Mouse (Mus musculus): ENCODE results near the gene Rmdn2. TPM values are rescaled to one million over a fixed set of nuclear protein-coding genes. Genes with fewer than 3 reads are reported as not detected.

Gene Rmdn2
- total RNA-seq (2021), result 1 to 10 TPM; 6.5 to 7.6 TPM
- long read RNA-seq, experiment 1, partial matches to known transcripts, result 1 of 4 reads
- long read RNA-seq, experiment 1, other reads (novel, unspliced or antisense), result 3 of 4 reads
- long read RNA-seq, experiment 2, partial matches to known transcripts, result 0 of 5 reads
- long read RNA-seq, experiment 2, other reads (novel, unspliced or antisense), result 4 of 5 reads

DNA sequence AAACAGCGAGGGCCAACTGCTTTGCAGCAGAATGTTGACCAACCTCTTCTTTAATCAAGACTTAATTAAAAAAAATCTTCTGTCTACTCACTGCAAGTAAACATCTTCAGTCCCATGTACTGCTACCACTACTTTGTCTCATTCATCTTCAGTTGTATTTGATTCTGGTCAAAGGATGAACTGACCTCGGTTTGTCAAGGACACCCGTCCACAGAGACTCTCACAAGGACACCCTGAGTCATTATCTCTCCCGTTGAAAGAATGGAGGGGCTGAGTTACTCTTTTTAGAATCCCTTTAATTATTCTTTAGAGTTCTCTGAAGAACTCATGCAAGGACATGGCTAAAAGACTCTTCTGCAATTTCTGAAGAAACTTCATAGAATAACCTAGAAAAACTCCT is at the start of gene Rmdn2:
TSS of gene Rmdn2 (plus strand) at position 319 of the 400 bp plus-strand sequence.
- no peak for DNase-seq (ENCODE audit: low spot score in 2 of 2)

DNA sequence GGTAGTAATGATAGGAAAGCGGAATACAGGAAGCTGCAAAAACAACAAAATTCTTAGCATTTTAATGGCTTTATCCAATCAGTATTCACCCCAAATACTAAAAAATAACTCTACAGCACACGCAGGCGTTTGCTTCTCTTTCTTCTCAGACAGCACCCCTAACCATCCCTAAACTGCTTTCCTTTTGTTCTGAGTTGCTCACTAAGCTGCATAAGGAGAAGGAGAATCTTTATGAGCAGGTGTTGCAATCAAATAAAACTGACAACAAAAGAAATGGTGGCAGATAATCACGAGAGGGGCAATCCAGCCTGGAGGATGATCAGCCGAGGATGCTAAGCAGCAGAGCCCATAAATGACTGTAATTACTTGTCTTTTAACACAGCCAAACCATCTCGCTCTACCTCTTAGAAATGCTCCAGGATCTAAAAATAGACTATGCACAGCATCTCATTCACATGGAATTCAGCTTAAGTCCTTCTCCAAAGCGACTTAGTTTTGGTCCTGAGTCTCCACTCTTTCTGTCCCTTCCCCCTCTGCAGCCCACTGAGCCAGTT is 48.5 kb upstream of the Rmdn2 start:
- no peak for DNase-seq (ENCODE audit: low spot score in 2 of 2)

DNA sequence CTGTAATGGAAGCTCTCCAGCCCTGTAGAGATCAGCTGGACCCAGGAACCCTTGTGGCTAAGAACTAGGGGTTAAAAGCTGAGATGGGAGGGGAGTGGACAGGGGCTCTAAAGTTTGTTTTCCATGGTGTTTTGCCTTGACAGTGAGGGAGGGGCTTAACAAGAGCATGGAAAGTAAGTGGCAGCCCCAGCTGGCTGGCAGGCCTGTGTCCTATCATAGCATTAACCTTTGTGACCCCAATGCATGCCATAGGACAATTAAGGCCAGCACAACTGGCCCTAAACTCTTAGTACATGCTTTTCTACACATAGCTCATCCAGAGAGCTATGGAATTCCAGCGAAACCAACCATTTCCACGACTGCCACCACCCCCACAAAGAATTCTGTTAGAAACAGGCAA is 47.9 kb upstream of the Rmdn2 start:
- no peak for DNase-seq (ENCODE audit: low spot score in 2 of 2)

DNA sequence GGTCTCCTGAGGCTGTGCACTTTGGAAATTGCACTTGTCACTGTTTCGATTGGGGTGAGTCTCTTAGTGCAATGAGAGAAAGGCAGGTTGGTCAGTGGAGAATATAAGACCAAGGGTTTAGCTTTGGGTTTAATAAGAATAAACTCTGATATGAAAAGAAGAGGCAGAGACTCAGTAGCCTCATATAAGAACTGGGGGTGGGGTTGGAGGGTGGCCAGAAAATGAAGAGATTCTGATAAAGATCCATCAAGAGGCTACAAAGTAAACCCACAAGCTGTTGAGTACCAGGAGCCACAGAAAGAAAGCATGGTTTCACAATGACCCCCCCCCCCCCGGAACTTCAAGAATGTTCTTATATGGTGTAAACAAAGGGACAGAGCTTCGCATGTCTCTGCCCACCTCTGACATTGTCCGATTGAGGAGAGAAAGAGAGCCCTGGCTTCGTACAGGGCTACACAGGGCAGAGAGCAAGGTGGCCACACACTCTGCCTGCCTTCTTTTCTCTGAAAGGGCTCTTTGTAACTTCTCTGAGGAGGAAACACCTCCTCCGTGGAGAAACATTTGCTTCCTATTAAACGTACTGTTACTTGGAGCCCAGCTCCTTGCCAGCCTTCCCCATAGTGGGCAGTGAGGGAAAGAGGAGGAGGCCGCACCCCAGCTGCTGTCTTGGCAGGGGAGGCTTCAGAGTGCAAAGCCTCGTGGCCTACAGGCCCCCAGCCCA is 46.3 kb upstream of the Rmdn2 start:
- DNase-seq (ENCODE audit: low spot score in 2 of 2), result no peak

DNA sequence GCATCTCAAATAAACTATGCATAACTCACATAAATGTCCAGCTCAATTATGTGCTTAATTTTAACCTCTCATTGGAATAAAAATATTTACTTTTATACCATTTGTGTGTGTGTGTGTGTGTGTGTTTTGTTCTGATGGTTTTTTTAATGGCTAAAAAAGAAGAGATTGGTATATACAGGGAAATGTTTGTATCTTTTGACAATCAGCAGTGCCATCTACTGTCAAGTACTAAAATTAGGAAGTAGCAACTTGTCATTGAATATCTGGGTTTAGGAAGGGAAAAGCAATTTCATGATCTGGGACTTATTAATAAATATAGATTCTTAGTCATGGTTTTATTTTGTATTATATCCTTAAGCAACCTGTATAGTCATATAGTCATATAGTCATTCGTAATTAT is 43.3 kb upstream of the Rmdn2 start:
- no peak for DNase-seq (ENCODE audit: low spot score in 2 of 2)

DNA sequence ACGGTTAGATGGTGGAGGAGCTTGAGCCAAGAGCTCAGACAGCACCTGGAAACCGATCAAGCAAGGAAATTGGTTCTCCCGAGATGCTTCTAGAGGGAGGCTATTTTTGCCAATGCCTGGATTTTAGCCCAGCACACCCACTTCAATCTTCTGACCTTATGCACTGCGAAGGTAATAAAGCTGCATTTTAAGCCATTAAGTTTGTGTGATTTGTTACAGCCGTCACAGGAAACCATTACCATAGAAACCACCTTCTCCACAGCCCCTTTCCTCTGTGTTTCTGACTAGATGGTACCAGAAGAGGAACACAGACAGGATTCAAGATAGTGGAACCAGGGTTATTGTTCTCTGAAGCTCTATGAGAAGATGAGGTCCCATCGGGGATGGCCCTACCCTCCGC is 33.3 kb upstream of the Rmdn2 start:
- DNase-seq (ENCODE audit: low spot score in 2 of 2), result no peak

DNA sequence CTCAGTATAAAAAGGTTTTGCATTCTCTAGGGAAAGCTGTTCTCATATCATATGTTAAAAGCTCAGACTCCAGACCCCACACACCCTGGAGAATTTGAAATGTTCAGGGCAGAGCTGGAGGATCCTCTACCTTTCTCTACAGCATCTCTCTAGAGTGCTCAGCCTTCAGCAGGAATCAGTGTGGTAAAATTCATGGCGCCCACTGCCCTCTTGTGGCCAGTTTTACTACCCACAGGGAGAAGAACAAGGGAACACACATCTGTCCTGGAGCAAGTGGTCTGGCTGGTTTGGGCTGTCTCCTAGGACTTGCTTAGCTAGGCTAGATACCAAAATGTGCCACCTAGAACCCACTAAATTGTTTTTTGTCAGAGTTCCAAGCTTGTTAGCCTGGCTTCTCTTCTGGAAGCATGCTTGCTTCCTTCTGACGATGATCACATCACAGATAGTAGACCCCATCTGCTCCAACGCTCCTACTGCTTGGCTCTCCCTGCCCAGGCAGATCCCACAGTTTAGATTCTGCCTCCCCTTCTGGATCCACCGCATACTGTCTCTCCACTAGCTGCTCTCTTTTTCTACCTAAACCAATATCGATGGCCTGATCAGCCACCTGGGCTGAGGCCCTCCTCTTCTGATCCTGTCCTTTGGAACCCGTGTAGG is 31.3 kb upstream of the Rmdn2 start:
- peak; percentile 26 to 65 for DNase-seq (ENCODE audit: low spot score in 2 of 2)

DNA sequence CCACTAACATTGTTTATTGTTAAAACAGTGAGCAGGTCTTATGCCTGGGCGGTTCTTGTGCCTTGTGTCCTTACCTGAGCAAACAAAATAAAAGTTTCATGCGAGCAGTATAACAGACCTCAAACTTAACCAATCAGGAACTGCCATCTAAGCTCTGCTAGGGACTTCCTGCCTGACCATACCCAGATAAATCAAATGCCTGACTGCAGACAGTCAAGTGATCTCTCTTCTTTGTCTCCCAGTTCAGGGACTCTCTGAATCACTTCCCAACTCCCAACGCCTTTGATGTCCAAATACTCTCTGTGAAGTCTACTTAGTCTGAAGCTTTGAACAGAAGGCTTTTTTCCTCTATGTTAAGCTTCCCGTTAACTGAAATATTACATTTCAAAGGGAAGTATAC is 28.2 kb upstream of the Rmdn2 start:
- no peak for DNase-seq (ENCODE audit: low spot score in 2 of 2)

DNA sequence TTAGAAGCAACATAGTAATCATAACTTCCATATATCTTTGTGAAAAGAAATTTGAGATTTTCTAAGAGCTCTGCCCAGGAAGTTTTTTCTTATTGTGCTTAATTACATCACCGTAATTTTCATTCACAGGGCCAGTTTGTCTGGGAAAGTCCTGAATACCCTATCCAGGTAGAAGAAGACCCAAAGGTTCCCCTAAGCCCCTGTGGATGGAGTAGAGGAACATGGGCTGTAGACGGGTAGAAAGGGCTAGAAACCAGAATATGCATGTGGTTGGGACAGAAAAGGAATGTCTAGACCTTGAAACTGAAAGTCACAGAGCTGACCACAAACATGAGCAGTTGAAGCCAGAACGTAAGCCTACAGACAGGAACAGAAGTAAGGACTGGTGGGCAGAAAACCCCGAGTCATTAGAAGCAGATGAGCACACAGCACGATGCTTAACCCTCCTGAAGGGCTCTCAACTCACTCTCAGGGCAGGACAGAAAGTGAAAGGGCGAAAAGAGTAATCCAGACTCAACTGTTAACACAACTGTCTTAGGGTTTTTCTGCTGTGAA is 27.3 kb upstream of the Rmdn2 start:
- no peak for DNase-seq (ENCODE audit: low spot score in 2 of 2)

DNA sequence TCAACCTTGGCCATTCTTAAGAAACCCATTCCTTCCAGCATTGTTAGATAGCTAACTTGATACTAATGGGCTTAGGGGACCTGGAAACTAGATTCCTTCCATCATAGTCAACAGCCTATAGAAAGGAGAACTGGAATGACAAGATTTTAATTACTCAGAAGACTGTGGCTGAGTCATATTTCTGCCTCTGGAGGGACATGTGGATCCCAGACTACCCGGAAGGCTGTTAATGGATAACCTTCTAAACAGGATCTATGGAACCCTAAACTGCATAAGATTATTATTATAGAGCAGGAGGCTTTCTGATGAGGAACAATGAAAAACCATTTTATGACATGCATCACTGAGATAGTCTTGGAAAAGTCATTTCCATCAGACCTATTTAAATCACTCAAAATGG is 21.8 kb upstream of the Rmdn2 start:
- no peak for DNase-seq (ENCODE audit: low spot score in 2 of 2)

DNA sequence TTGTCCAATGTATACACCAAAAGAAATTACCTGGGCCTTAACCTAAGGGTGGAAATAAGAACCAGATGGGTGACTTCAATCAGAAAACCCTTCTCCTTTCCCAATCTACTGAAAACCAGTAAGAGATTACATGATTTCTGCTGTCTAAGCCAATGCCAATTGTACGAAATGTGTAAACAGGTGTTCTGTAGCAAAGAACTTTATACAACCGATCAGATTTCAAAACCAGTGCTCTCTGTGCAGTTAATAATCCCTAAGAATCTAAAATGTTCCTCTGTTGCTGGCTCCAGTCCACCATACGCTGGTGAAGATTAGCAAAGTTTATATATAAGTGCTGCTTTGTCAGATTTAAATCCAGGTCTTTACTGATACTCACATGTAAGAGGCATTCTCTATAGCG is 15.7 kb upstream of the Rmdn2 start:
- DNase-seq (ENCODE audit: low spot score in 2 of 2), result no peak

DNA sequence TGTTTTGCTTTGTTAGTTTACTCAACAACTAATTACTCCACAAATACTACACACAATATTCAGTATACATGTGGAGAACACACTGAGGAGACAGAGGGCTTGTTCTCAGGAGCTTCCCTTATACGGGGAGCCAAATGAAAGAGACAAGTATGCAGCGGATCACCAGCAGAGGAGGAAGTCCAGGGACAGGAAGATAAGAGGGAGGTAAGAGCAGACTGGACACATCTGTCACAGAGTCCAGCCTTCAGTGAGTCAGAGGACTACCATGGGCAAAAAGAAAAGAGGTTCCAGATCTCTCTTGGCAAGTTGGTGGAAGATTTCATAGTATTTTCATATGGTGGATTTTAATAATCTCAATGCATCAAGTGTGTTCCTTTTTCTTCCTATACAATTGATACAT is 13.5 kb upstream of the Rmdn2 start:
- DNase-seq (ENCODE audit: low spot score in 2 of 2), result no peak

DNA sequence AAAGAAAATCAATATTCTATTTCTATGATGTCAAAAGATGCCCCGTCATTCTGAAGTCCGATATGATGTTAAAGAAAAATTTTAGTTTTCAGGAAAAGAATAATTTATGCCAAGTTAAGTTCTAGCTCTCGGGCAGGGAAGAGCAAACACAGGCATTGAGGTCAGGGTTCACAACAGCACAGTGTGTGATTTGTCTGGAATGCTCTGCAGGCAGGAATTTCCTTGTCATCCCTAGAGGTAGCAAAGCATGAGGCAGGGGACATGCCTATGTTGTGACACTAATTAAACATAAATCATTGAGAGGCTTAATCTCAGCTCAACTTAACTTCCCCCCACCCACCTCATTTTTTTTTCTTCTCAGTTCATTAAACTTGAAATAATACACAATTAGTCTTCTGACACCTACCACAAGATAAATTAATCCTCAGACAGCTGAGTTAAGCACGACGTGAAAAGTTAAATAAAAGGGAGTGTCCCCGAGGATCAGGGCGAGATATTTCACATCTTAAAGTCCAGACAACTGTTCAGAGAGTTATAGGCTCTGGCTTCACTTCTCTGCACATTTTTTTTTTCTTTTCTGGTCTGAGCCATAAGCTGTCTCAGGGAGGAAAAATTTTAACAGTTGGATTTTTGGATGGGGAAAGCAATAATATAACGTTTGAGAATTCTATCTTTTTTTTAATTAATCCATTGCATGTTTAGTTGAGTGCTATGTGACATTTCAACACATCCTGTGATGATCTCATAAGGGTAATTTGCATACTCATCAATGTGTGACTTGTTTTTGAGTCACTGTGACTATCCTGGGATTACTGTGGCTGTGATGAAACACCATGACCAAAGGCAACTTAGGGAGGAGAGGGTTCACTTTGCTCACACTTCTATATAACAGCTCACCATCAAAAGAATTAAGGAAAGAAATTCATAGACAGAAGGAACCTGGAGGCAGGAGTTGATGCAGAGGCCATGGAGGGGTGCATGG is 12.8 kb upstream of the Rmdn2 start:
- DNase-seq (ENCODE audit: low spot score in 2 of 2), result no peak

DNA sequence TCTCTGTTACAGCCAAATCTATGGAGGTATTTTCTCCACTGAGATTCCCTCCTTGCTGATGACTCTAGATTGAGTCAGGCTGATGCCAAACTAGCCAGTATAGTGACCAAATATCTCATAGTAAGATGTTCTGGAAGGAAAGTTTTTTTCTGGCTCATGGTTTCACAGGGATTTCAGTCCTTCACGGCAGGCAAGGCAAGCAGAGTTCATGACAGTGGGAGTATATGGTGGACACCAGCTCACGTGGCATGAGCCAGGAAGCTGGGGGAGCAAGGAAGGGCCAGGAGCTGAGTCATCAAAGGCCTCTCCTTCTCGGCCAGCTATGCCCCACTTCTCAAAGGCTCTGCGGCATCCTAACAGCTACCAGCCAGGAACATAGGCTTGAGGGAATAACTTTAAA is 11.6 kb upstream of the Rmdn2 start:
- no peak for DNase-seq (ENCODE audit: low spot score in 2 of 2)

DNA sequence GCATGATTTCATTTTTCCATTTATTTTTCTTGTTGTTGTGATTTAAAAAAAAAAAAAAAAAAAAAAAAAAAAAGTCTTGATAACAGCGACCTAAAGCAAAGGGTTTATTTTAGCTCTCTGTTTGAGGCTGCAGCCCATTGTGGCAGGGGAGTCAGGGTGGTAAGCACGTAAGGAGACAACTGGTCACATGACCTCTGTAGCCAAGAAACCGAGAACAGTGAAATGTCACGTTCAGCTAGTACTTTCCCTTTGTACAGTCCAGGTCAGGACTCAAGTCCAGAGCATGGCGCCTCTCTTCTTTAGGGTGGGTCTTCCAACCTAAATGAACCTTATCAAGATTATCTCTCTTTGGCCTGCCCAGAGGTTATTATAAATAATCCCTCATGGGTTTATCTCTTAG is 9.3 kb upstream of the Rmdn2 start:
- no peak for DNase-seq (ENCODE audit: low spot score in 2 of 2)

DNA sequence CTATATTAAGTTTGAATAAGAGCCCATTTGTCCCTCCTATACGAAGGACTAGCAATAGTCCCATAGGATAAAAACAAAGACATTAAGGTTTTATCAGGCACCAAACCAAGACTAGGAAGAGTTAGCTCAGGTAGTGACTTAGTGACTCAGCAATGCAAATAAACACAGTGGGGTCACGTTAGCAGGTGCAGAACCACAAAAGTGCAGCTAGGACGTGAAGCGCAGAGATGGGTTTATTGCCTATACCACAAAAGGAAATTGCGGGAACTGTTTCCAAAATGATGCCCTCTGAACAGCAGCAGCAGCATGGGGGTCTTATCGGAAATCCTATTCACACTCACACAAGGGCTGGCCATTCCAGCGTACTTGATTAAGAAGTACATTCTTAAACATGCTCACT is 8.2 kb upstream of the Rmdn2 start:
- DNase-seq (ENCODE audit: low spot score in 2 of 2), result no peak

DNA sequence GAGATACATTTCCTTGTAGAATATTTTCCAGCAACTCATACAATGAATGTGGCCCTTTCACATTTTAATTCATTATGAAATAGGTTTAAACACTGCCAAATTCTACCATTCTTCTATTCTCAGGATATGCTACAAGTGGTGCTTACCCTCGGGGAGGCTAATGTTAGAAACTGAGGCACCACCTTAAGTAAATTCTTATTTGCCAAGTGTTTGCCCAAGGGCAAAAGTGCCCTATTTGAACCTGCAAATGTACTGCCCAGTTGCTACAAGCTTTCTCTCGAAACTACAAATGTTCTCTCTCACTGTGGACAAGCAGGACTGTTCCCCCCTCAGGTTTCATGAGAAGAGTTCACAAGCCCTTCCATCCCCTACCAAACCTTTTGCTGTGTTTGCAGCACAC is 5.9 kb upstream of the Rmdn2 start:
- no peak for DNase-seq (ENCODE audit: low spot score in 2 of 2)

DNA sequence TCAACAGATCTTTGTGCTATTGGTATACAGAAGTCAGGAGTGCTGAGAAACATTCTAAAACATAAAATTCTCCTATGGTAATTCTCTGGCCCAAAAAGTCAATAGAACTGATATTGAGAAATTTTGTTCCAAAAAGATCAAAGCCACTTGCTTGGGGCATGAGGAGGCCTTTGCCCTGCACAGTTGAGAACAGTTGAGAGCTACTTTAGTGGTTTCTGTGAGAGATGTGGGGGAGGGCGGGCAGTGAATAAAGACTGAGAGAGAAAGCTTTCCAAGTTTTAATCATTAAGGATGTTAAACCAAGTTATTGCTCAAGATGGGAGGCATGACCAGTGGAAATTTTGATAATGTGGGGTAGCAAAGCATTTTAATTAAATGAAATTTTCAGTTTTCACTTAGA is 2.0 kb upstream of the Rmdn2 start:
- DNase-seq (ENCODE audit: low spot score in 2 of 2), result no peak

DNA sequence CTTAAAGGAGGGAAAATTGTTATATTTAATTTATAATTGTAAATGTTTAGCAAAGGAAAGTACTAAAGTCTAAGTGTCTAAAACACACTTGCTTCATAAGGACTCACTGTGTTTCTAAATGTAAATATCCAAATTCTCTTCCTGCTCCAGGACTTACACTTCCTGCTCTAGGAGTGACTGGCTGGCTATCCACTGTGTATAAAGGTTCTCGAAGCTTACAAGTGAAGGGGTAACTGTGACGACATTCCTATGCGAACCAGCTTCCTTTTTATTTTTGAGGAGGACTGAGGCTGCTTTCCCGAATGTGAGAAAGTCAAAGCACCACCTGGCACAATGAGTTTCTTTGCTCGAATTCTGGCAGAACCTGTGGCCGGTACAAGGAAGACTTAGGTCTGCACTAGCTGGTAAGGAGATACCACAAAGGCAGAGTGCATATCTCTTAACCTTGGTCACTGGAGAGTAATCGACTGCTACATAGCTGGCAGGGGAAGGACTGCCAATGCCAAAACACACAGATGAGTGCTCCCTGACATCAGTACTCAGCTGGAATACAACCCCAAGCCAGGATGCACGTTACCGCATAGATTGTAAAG is 1.4 kb upstream of the Rmdn2 start:
- DNase-seq (ENCODE audit: low spot score in 2 of 2), result no peak
